Mouse (Mus musculus): ENCODE results near the gene Tac2. TPM values are rescaled to one million over a fixed set of nuclear protein-coding genes. Genes with fewer than 3 reads are reported as not detected.
A peak's percentile ranks its signal among the peaks of the same experiment; 100 is the strongest.

The Tac2 gene
- polyA plus RNA-seq (2015; fragmentation: Nextera tagmentation; extraction: Ambion mirVana), result 0.34 and 0.35 TPM in 2 replicates

GRCm38 (mm10) chr10:127724178-127724577 lies at the start of gene Tac2:
Tac2 (plus strand) TSS chr10:127724478.
- ATAC-seq (ENCODE audit: low FRiP score, low TSS enrichment), result no peak
- no peak for DNase-seq (ENCODE audit: low spot score)
- TF ChIP-seq CTCF (IDR thresholded peaks at IDR 0.05; ENCODE audit: low read depth), result no peak
- Histone ChIP-seq H3K27me3 (ENCODE audit: control insufficient read depth, insufficient read depth, low read length) (no peaks in the 10 kb centered on the region), H3K9ac (ENCODE audit: low read length) (no peak within 1 kb of the TSS), H3K9me3 (ENCODE audit: control insufficient read depth, low read length) (no peaks in the 10 kb centered on the region), H3K4me1 (replicated peaks; ENCODE audit: control insufficient read depth, insufficient read depth) (no peaks in the 10 kb centered on the region), H3K4me3 (ENCODE audit: low read depth, low read length) (no peak within 1 kb of the TSS), H3K36me3 (ENCODE audit: control insufficient read depth, insufficient read depth, low read length) (no peaks in the 10 kb centered on the region), H3K27ac (replicated peaks) (no peak within 1 kb of the TSS), H3K4me2 (replicated peaks; ENCODE audit: low read depth) (no peak within 1 kb of the TSS)
- 82% methylated on average over 3 of the region's 3 CpGs for WGBS

- H3K27ac ChIP-seq (replicated peaks), result peak overlapping the region; percentile 83
- H3K4me2 ChIP-seq (replicated peaks; ENCODE audit: low read depth), result peak overlapping the region; percentile 32
- ATAC-seq (ENCODE audit: low FRiP score, low TSS enrichment) (peak; percentile 76), DNase-seq (ENCODE audit: low spot score) (peak; percentile 84)
- 0 out of 2 replicates have a peak overlapping the region, but pooled peaks have one; percentile 6 for H3K4me3 ChIP-seq (ENCODE audit: low read depth, low read length)
- H3K9ac ChIP-seq (ENCODE audit: low read length), result no peak overlapping the region
- H3K4me1 ChIP-seq (replicated peaks; ENCODE audit: control insufficient read depth, insufficient read depth), result no peaks in the 10 kb centered on the region
- 62% methylated on average over 8 of the region's 8 CpGs for WGBS
- H3K36me3 ChIP-seq (ENCODE audit: control insufficient read depth, insufficient read depth, low read length), result no peaks in the 10 kb centered on the region
- no peaks in the 10 kb centered on the region for H3K9me3 ChIP-seq (ENCODE audit: control insufficient read depth, low read length)
- peak; percentile 99 for TF ChIP-seq CTCF (IDR thresholded peaks at IDR 0.05; ENCODE audit: low read depth)
- TF ChIP-seq EP300 (optimal IDR thresholded peaks at IDR 0.05), result no peak
- H3K27me3 ChIP-seq (ENCODE audit: control insufficient read depth, insufficient read depth, low read length), result no peaks in the 10 kb centered on the region
These were observed 49.3 kb upstream of the Tac2 start for GRCm38 (mm10) chr10:127674794-127675522.

GRCm38 (mm10) chr10:127675859-127676398 lies 48.3 kb upstream of the Tac2 start:
- Histone ChIP-seq H3K27me3 (ENCODE audit: control insufficient read depth, insufficient read depth, low read length) (no peaks in the 10 kb centered on the region), H3K9me3 (ENCODE audit: control insufficient read depth, low read length) (no peaks in the 10 kb centered on the region), H3K36me3 (ENCODE audit: control insufficient read depth, insufficient read depth, low read length) (no peaks in the 10 kb centered on the region), H3K4me1 (replicated peaks; ENCODE audit: control insufficient read depth, insufficient read depth) (no peaks in the 10 kb centered on the region), H3K4me2 (replicated peaks; ENCODE audit: low read depth) (peak overlapping the region; percentile 55), H3K4me3 (ENCODE audit: low read depth, low read length) (peak overlapping the region; percentile 70), H3K9ac (ENCODE audit: low read length) (0 out of 2 replicates have a peak overlapping the region, but pooled peaks have one; percentile 27), H3K27ac (replicated peaks) (peak overlapping the region; percentile 76)
- DNase-seq (ENCODE audit: low spot score), result no peak
- WGBS, result 44% methylated on average over 5 of the region's 5 CpGs
- no peak for ATAC-seq (ENCODE audit: low FRiP score, low TSS enrichment)
- TF ChIP-seq CTCF (IDR thresholded peaks at IDR 0.05; ENCODE audit: low read depth) (no peak), EP300 (optimal IDR thresholded peaks at IDR 0.05) (no peak)

GRCm38 (mm10) chr10:127676691-127677548 lies 47.4 kb upstream of the Tac2 start:
- H3K9me3 ChIP-seq (ENCODE audit: control insufficient read depth, low read length), result no peaks in the 10 kb centered on the region
- H3K4me2 ChIP-seq (replicated peaks; ENCODE audit: low read depth), result peak overlapping the region; percentile 96
- DNase-seq (ENCODE audit: low spot score) (peak; percentile 97), ATAC-seq (ENCODE audit: low FRiP score, low TSS enrichment) (peak; percentile 95)
- H3K4me3 ChIP-seq (ENCODE audit: low read depth, low read length), result peak overlapping the region; percentile 70
- H3K4me1 ChIP-seq (replicated peaks; ENCODE audit: control insufficient read depth, insufficient read depth), result no peaks in the 10 kb centered on the region
- TF ChIP-seq CTCF (IDR thresholded peaks at IDR 0.05; ENCODE audit: low read depth) (no peak), EP300 (optimal IDR thresholded peaks at IDR 0.05) (no peak)
- peak overlapping the region; percentile 76 for H3K9ac ChIP-seq (ENCODE audit: low read length)
- H3K27me3 ChIP-seq (ENCODE audit: control insufficient read depth, insufficient read depth, low read length), result no peaks in the 10 kb centered on the region
- no peaks in the 10 kb centered on the region for H3K36me3 ChIP-seq (ENCODE audit: control insufficient read depth, insufficient read depth, low read length)
- WGBS, result under 1% methylated on average over 64 of the region's 71 CpGs
- H3K27ac ChIP-seq (replicated peaks), result peak overlapping the region; percentile 78

GRCm38 (mm10) chr10:127677591-127678336 lies 46.5 kb upstream of the Tac2 start:
- peak overlapping the region; percentile 70 for H3K4me3 ChIP-seq (ENCODE audit: low read depth, low read length)
- peak overlapping the region; percentile 78 for H3K27ac ChIP-seq (replicated peaks)
- H3K9me3 ChIP-seq (ENCODE audit: control insufficient read depth, low read length), result no peaks in the 10 kb centered on the region
- ATAC-seq (ENCODE audit: low FRiP score, low TSS enrichment) (no peak), DNase-seq (ENCODE audit: low spot score) (peak; percentile 82)
- TF ChIP-seq CTCF (IDR thresholded peaks at IDR 0.05; ENCODE audit: low read depth) (peak; percentile 97), EP300 (optimal IDR thresholded peaks at IDR 0.05) (no peak)
- no peaks in the 10 kb centered on the region for H3K4me1 ChIP-seq (replicated peaks; ENCODE audit: control insufficient read depth, insufficient read depth)
- H3K9ac ChIP-seq (ENCODE audit: low read length), result peak overlapping the region; percentile 76
- no peaks in the 10 kb centered on the region for H3K36me3 ChIP-seq (ENCODE audit: control insufficient read depth, insufficient read depth, low read length)
- WGBS, result 11% methylated on average over 14 of the region's 14 CpGs
- H3K4me2 ChIP-seq (replicated peaks; ENCODE audit: low read depth), result peak overlapping the region; percentile 96
- H3K27me3 ChIP-seq (ENCODE audit: control insufficient read depth, insufficient read depth, low read length), result no peaks in the 10 kb centered on the region
